ENCODE assay signal across 8 mouse cellular contexts in the genomic region with DNA sequence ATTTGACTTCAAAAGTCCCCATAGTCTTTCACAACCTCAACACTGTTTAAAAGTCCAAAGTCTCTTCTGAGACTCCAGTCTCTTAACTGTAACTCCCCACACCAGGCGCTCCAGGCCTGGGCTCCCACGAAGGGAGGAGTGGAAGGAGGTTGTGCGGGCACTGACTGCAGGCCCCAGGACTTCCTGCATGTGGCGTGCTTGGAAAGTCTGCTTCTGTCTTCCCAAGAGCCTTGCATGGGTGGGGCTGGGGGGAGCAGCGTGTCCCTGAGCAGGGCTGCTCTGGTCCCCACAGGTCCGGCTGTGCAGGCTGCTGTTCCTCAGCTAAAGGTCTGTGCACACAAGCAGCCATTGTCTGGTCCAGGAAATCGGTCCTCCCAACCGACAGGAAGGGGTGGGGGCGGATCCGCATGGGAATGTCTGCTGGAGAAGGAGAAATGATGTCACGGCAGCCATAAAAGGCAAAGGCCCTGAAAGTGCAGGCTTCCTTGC. TPM values are rescaled to one million over a fixed set of nuclear protein-coding genes. Genes with fewer than 3 reads are reported as not detected.
DNase-seq lines count a peak whose midpoint lies in the region; ATAC-seq and TF ChIP-seq lines count a peak whose summit lies in the region.

No protein-coding gene starts in this region.

- H3K4me3 ChIP-seq in heart, embryonic 13.5 days = no peak overlapping the region
- H3K4me3 ChIP-seq in kidney, embryonic 14.5 days (ENCODE audit: low read length) = no peak overlapping the region
- H3K4me3 ChIP-seq in lung, postnatal 0 days (ENCODE audit: low read depth, low read length) = no peak overlapping the region

- WGBS in heart, embryonic 13.5 days = 47% methylated on average over 11 of the region's 11 CpGs
- 50% methylated on average over 11 of the region's 11 CpGs for WGBS in kidney, embryonic 14.5 days
- 35% methylated on average over 11 of the region's 11 CpGs for WGBS in lung, postnatal 0 days

- peaks cover 10% of the 10 kb centered on the region for H3K4me1 ChIP-seq in heart, embryonic 13.5 days
- peaks cover 3% of the 10 kb centered on the region; the same call in 1 of the 2 replicates for H3K4me1 ChIP-seq in kidney, embryonic 14.5 days (ENCODE audit: control insufficient read depth, insufficient read depth, low read length)
- H3K4me1 ChIP-seq in lung, postnatal 0 days (ENCODE audit: insufficient read depth, low read depth, low read length) = no peaks in the 10 kb centered on the region

- peak; percentile 40 for DNase-seq in Muller cell, postnatal 12 days (ENCODE audit: inconsistent ontology term)
- DNase-seq in embryo, embryonic 9.5 days (ENCODE audit: extremely low spot score) = peak; percentile 46
- DNase-seq in lung, postnatal 0 days (ENCODE audit: low spot score) = peak; percentile 72
- DNase-seq in frontal cortex, postnatal 36 days (ENCODE audit: low spot score in 2 of 2) = no peak

- peak overlapping the region; percentile 80 for H3K27ac ChIP-seq in heart, embryonic 13.5 days (replicated peaks)
- peak overlapping the region; percentile 32; the same call in 1 of the 2 replicates for H3K27ac ChIP-seq in kidney, embryonic 14.5 days (ENCODE audit: low read depth, low read length)
- H3K27ac ChIP-seq in lung, postnatal 0 days (ENCODE audit: low read length) = peak overlapping the region; percentile 74

- peak; percentile 58 for TF ChIP-seq CTCF in lung, postnatal 0 days (IDR thresholded peaks at IDR 0.05)

- H3K4me2 ChIP-seq in heart, embryonic 13.5 days = peak overlapping the region; percentile 1; the same call in 1 of the 2 replicates
- no peak overlapping the region for H3K4me2 ChIP-seq in kidney, embryonic 14.5 days (replicated peaks; ENCODE audit: low read depth, low read length)
- no peak overlapping the region for H3K4me2 ChIP-seq in lung, postnatal 0 days (replicated peaks; ENCODE audit: low read depth, low read length)

- peak; percentile 78 for TF ChIP-seq EP300 in lung, postnatal 0 days (IDR thresholded peaks at IDR 0.05)

- ATAC-seq in heart, embryonic 13.5 days (ENCODE audit: extremely low read depth, insufficient number of reproducible peaks, low FRiP score, low TSS enrichment) = peak; percentile 25
- ATAC-seq in kidney, embryonic 14.5 days (ENCODE audit: low FRiP score, low TSS enrichment) = peak; percentile 62; the same call in 1 of the 2 replicates
- ATAC-seq in lung, postnatal 0 days = peak; percentile 98
- no peak for ATAC-seq in megakaryocyte-erythroid progenitor cell, adult 5-6 weeks (replicated peaks; ENCODE audit: low FRiP score, low TSS enrichment, poor library complexity, severe bottlenecking)
- ATAC-seq in megakaryocyte, adult 5-6 weeks (ENCODE audit: poor library complexity, severe bottlenecking) = no peak

- no peaks in the 10 kb centered on the region for H3K36me3 ChIP-seq in heart, embryonic 13.5 days
- H3K36me3 ChIP-seq in kidney, embryonic 14.5 days (ENCODE audit: control insufficient read depth, insufficient read depth, low read length) = no peaks in the 10 kb centered on the region
- H3K36me3 ChIP-seq in lung, postnatal 0 days (ENCODE audit: insufficient read depth, low read length) = no peaks in the 10 kb centered on the region

- H3K9me3 ChIP-seq in heart, embryonic 13.5 days = peaks cover 10% of the 10 kb centered on the region; the same call in 1 of the 2 replicates
- peaks cover 5% of the 10 kb centered on the region; the same call in 1 of the 2 replicates for H3K9me3 ChIP-seq in kidney, embryonic 14.5 days (ENCODE audit: control insufficient read depth, low read length)
- H3K9me3 ChIP-seq in lung, postnatal 0 days (ENCODE audit: low read length) = no peaks in the 10 kb centered on the region

- no peaks in the 10 kb centered on the region for H3K27me3 ChIP-seq in heart, embryonic 13.5 days (replicated peaks)
- no peaks in the 10 kb centered on the region for H3K27me3 ChIP-seq in kidney, embryonic 14.5 days (ENCODE audit: control insufficient read depth, insufficient read depth, low read length)
- H3K27me3 ChIP-seq in lung, postnatal 0 days (replicated peaks; ENCODE audit: insufficient read depth, low read length) = no peaks in the 10 kb centered on the region

- H3K9ac ChIP-seq in heart, embryonic 13.5 days = 0 out of 2 replicates have a peak overlapping the region, but pooled peaks have one; percentile 33
- H3K9ac ChIP-seq in kidney, embryonic 14.5 days (ENCODE audit: low read depth, low read length) = no peak overlapping the region
- H3K9ac ChIP-seq in lung, postnatal 0 days (replicated peaks; ENCODE audit: low read depth) = no peak overlapping the region

RNA-seq across cellular contexts. Expression of a gene that starts 48.7 kb away (rescaled TPM):
- 7.2 and 8.2 TPM in 2 replicates for polyA plus RNA-seq in heart, embryonic 13.5 days (2015; fragmentation: Nextera tagmentation; extraction: Ambion mirVana)
- 5.1 and 6.9 TPM in 2 replicates for polyA plus RNA-seq in kidney, embryonic 14.5 days (2014; fragmentation: Nextera tagmentation; extraction: Ambion mirVana)
- 6.0 and 6.6 TPM in 2 replicates for polyA plus RNA-seq in lung, postnatal 0 days (2015; fragmentation: Nextera tagmentation; extraction: Ambion mirVana)
- 0.25 and 0.66 TPM in 2 replicates for total RNA-seq in megakaryocyte-erythroid progenitor cell, adult 5-6 weeks (2014; fragmentation: Nextera tagmentation)
- total RNA-seq in megakaryocyte-erythroid progenitor cell, adult 5-6 weeks (2017) = 0.72 and 0.94 TPM in 2 replicates
- total RNA-seq in megakaryocyte, adult 5-6 weeks (2015) = 0.27 TPM in 1 of 2 replicates, not detected in the other
- 0.12 and 0.15 TPM in 2 replicates for total RNA-seq in megakaryocyte, adult 5-6 weeks (2017)

Comparison
In these comparisons a context has a peak if more than half of its experiments do, and no peak if none do; other contexts are left out.
1. DNase-seq: peak in Muller cell, postnatal 12 days (single experiment), embryo, embryonic 9.5 days (single experiment) and lung, postnatal 0 days (single experiment); none in frontal cortex, postnatal 36 days (0 of 2).
2. ATAC-seq: peak in heart, embryonic 13.5 days (single experiment), kidney, embryonic 14.5 days (single experiment) and lung, postnatal 0 days (single experiment); none in megakaryocyte-erythroid progenitor cell, adult 5-6 weeks (single experiment) and megakaryocyte, adult 5-6 weeks (single experiment).
3. Peak in every context shown above with its lines, with median percentiles within 50 percentile points of each other: H3K27ac ChIP-seq.